Mouse (Mus musculus) MEL (cell line): ENCODE results near the gene Rpl29. TPM values are rescaled to one million over a fixed set of nuclear protein-coding genes. Genes with fewer than 3 reads are reported as not detected.

ENCODE experiments used
- DNase-seq: peaks from one replicate; pipeline ENCODE4 v3.0.0; 2011; ENCODE audit warnings: low read depth, low spot score
- H3K27ac ChIP-seq: 2 replicates; pipeline ENCODE4 v1.5.1; 2012; ENCODE audit warnings: low read depth, mild to moderate bottlenecking, control low read depth, low read length, moderate library complexity; ENCODE audit not compliant: control insufficient read depth
- H3K27me3 ChIP-seq, 2 experiments: fragments of 150-350 bp in 1 of 2; sonication (generic) in 1 of 2; 2 replicates each; pipeline ENCODE4 v1.6.1; 2012; ENCODE audit warnings: low read length in 2 of 2, mild to moderate bottlenecking in 2 of 2, improper control_type of control experiment in 1 of 2, moderate library complexity in 1 of 2; ENCODE audit not compliant: insufficient read depth in 2 of 2, control insufficient read depth in 1 of 2
- H3K36me3 ChIP-seq, 2 experiments: 2 replicates each; pipeline ENCODE4 v1.6.1; 2012 to 2014; ENCODE audit warnings: low read length in 2 of 2, improper control_type of control experiment in 1 of 2, inconsistent platforms in 1 of 2, mild to moderate bottlenecking in 1 of 2; ENCODE audit not compliant: insufficient read depth in 2 of 2, control insufficient read depth in 1 of 2
- H3K4me1 ChIP-seq, 2 experiments: fragments of 150-350 bp in 1 of 2; sonication (generic) in 1 of 2; 2 replicates each; pipeline ENCODE4 v1.6.1; 2012; ENCODE audit warnings: low read length in 2 of 2, improper control_type of control experiment in 1 of 2, mild to moderate bottlenecking in 1 of 2; ENCODE audit not compliant: insufficient read depth in 2 of 2, control insufficient read depth in 1 of 2
- H3K4me3 ChIP-seq, 2 experiments: fragments of 150-350 bp in 1 of 2; sonication (generic) in 1 of 2; 2 replicates each; pipeline ENCODE4 v1.5.1; 2012; ENCODE audit warnings: low read depth in 2 of 2, low read length in 2 of 2, mild to moderate bottlenecking in 2 of 2, moderate library complexity in 2 of 2, control low read depth in 1 of 2, improper control_type of control experiment in 1 of 2; ENCODE audit not compliant: control insufficient read depth in 1 of 2, insufficient read depth in 1 of 2
- H3K79me2 ChIP-seq: 2 replicates; pipeline ENCODE4 v1.6.1; 2012; ENCODE audit warnings: mild to moderate bottlenecking, low read length, moderate library complexity; ENCODE audit not compliant: control insufficient read depth, poor library complexity, insufficient read depth
- H3K9ac ChIP-seq: 2 replicates; pipeline ENCODE4 v1.6.1; 2012; ENCODE audit warnings: low read depth, mild to moderate bottlenecking, control low read depth, low read length, moderate library complexity; ENCODE audit not compliant: control insufficient read depth, poor library complexity, severe bottlenecking
- H3K9me3 ChIP-seq: fragments of 150-350 bp; sonication (generic); replicated peaks from 2 replicates; pipeline ENCODE4 v1.6.1; 2012; ENCODE audit warnings: mild to moderate bottlenecking, low read length, improper control_type of control experiment, moderate library complexity; ENCODE audit not compliant: insufficient read depth
- CHD1 ChIP-seq: IDR thresholded peaks from 2 replicates; pipeline ENCODE4 v1.6.1; 2012; ENCODE audit warnings: low read depth, mild to moderate bottlenecking, inconsistent platforms, low read length, improper control_type of control experiment
- CTCF ChIP-seq, 3 experiments: IDR thresholded peaks in 2 of 3; conservative IDR thresholded peaks in 1 of 3; 2 replicates each; pipeline ENCODE4 v1.5.1; 2011 to 2012; ENCODE audit warnings: low read length in 3 of 3, low read depth in 2 of 3, mild to moderate bottlenecking in 2 of 3, improper control_type of control experiment in 1 of 3, inconsistent platforms in 1 of 3, mixed read lengths in 1 of 3, moderate library complexity in 1 of 3; ENCODE audit not compliant: control insufficient read depth in 1 of 3, insufficient read depth in 1 of 3, poor library complexity in 1 of 3, severe bottlenecking in 1 of 3
- ELF1 ChIP-seq: IDR thresholded peaks from 2 replicates; pipeline ENCODE4 v1.6.1; 2014; ENCODE audit warnings: low read depth, mild to moderate bottlenecking, inconsistent platforms, low read length, improper control_type of control experiment, moderate library complexity
- EP300 ChIP-seq, 2 experiments: IDR thresholded peaks; 2 replicates each; pipeline ENCODE4 v1.6.1; 2011; ENCODE audit warnings: improper control_type of control experiment in 2 of 2, low read length in 2 of 2, low read depth in 1 of 2, mild to moderate bottlenecking in 1 of 2
- GABPA ChIP-seq: IDR thresholded peaks from 2 replicates; pipeline ENCODE4 v1.6.1; 2012; ENCODE audit warnings: low read depth, mild to moderate bottlenecking, inconsistent platforms, low read length, improper control_type of control experiment, moderate library complexity
- HCFC1 ChIP-seq: IDR thresholded peaks from 2 replicates; pipeline ENCODE4 v1.6.1; 2012; ENCODE audit warnings: low read depth, mild to moderate bottlenecking, inconsistent platforms, low read length, improper control_type of control experiment, moderate library complexity
- JUND ChIP-seq: IDR thresholded peaks from 2 replicates; pipeline ENCODE4 v1.6.1; 2011; ENCODE audit warnings: low read depth, mild to moderate bottlenecking, improper control_type of control experiment, low read length
- KAT2A ChIP-seq: conservative IDR thresholded peaks from 2 replicates; pipeline ENCODE4 v1.6.1; 2012; ENCODE audit warnings: low read depth, low read length, improper control_type of control experiment, inconsistent platforms
- MAFK ChIP-seq: IDR thresholded peaks from 2 replicates; pipeline ENCODE4 v1.6.1; 2011; ENCODE audit warnings: low read depth, mild to moderate bottlenecking, low read length, improper control_type of control experiment, borderline replicate concordance
- MAX ChIP-seq: IDR thresholded peaks from 2 replicates; pipeline ENCODE4 v1.6.1; 2011; ENCODE audit warnings: low read length, improper control_type of control experiment
- MAZ ChIP-seq: IDR thresholded peaks from 2 replicates; pipeline ENCODE4 v1.6.1; 2012; ENCODE audit warnings: low read depth, mild to moderate bottlenecking, inconsistent platforms, low read length, improper control_type of control experiment
- MXI1 ChIP-seq: IDR thresholded peaks from 2 replicates; pipeline ENCODE4 v1.6.1; 2011; ENCODE audit warnings: mild to moderate bottlenecking, low read depth, low read length, improper control_type of control experiment
- MYC ChIP-seq: IDR thresholded peaks from 2 replicates; pipeline ENCODE4 v1.6.1; 2011; ENCODE audit warnings: low read depth, mild to moderate bottlenecking, low read length, improper control_type of control experiment, moderate library complexity
- NELFE ChIP-seq: IDR thresholded peaks from 2 replicates; pipeline ENCODE4 v1.6.1; 2011; ENCODE audit warnings: low read depth, low read length, improper control_type of control experiment
- POLR2A ChIP-seq, 2 experiments: IDR thresholded peaks; 2 replicates each; pipeline ENCODE4 v1.6.1; 2011 to 2012; ENCODE audit warnings: low read length in 2 of 2, mild to moderate bottlenecking in 2 of 2, control low read depth in 1 of 2, improper control_type of control experiment in 1 of 2, low read depth in 1 of 2, moderate library complexity in 1 of 2; ENCODE audit not compliant: control insufficient read depth in 1 of 2, insufficient read depth in 1 of 2, poor library complexity in 1 of 2
- POLR2AphosphoS2 ChIP-seq: IDR thresholded peaks from 2 replicates; pipeline ENCODE4 v1.6.1; 2011; ENCODE audit warnings: low read length, improper control_type of control experiment
- RAD21 ChIP-seq: IDR thresholded peaks from 2 replicates; pipeline ENCODE4 v1.6.1; 2011; ENCODE audit warnings: mild to moderate bottlenecking, low read depth, low read length, improper control_type of control experiment
- SIN3A ChIP-seq: IDR thresholded peaks from 2 replicates; pipeline ENCODE4 v1.6.1; 2012; ENCODE audit warnings: low read length, improper control_type of control experiment, inconsistent platforms
- SMC3 ChIP-seq: IDR thresholded peaks from 2 replicates; pipeline ENCODE4 v1.6.1; 2011; ENCODE audit warnings: low read depth, low read length, improper control_type of control experiment
- TAL1 ChIP-seq: IDR thresholded peaks from 2 replicates; pipeline ENCODE4 v1.6.1; 2012; ENCODE audit warnings: mild to moderate bottlenecking, inconsistent platforms, low read length, moderate library complexity, mixed read lengths
- TBP ChIP-seq: IDR thresholded peaks from 2 replicates; pipeline ENCODE4 v1.8.0; 2011; ENCODE audit warnings: low read depth, low read length, improper control_type of control experiment
- TCF12 ChIP-seq: IDR thresholded peaks from 2 replicates; pipeline ENCODE4 v1.6.1; 2014; ENCODE audit warnings: low read depth, mild to moderate bottlenecking, inconsistent platforms, low read length, improper control_type of control experiment, moderate library complexity
- UBTF ChIP-seq: IDR thresholded peaks from 2 replicates; pipeline ENCODE4 v1.6.1; 2012; ENCODE audit warnings: low read depth, mild to moderate bottlenecking, inconsistent platforms, low read length, improper control_type of control experiment, moderate library complexity, borderline replicate concordance; ENCODE audit not compliant: insufficient read depth
- USF1 ChIP-seq: IDR thresholded peaks from 2 replicates; pipeline ENCODE4 v1.6.1; 2014; ENCODE audit warnings: low read depth, mild to moderate bottlenecking, inconsistent platforms, low read length, improper control_type of control experiment, moderate library complexity
- USF2 ChIP-seq, 2 experiments: IDR thresholded peaks; 2 replicates each; pipeline ENCODE4 v1.6.1; 2011 to 2012; ENCODE audit warnings: improper control_type of control experiment in 2 of 2, low read length in 2 of 2, borderline replicate concordance in 1 of 2, inconsistent platforms in 1 of 2, low read depth in 1 of 2, mild to moderate bottlenecking in 1 of 2; ENCODE audit not compliant: insufficient read depth in 1 of 2
- ZC3H11A ChIP-seq: IDR thresholded peaks from 2 replicates; pipeline ENCODE4 v1.6.1; 2012; ENCODE audit warnings: low read depth, mild to moderate bottlenecking, inconsistent platforms, low read length, improper control_type of control experiment
- ZKSCAN1 ChIP-seq: IDR thresholded peaks from 2 replicates; pipeline ENCODE4 v1.6.1; 2012; ENCODE audit warnings: low read depth, mild to moderate bottlenecking, inconsistent platforms, low read length, improper control_type of control experiment, moderate library complexity
- ZMIZ1 ChIP-seq: IDR thresholded peaks from 2 replicates; pipeline ENCODE4 v1.6.1; 2012; ENCODE audit warnings: low read depth, mild to moderate bottlenecking, inconsistent platforms, low read length, improper control_type of control experiment, moderate library complexity
- ZNF384 ChIP-seq: IDR thresholded peaks from 2 replicates; pipeline ENCODE4 v1.6.1; 2012; ENCODE audit warnings: low read depth, mild to moderate bottlenecking, inconsistent platforms, low read length, improper control_type of control experiment
- polyA plus RNA-seq, 2 experiments: library from polyadenylated mRNA; stranded (reverse) in 1 of 2; unstranded in 1 of 2; fragments of >175 nt in 1 of 2; fragments of >200 nt in 1 of 2; gene quantifications; 2 replicates each; pipeline versions ENCODE4 v1.2.1 to v1.2.4; 2012; ENCODE audit warnings: low replicate concordance in 2 of 2, low read depth in 1 of 2; ENCODE audit not compliant: insufficient read length in 2 of 2, insufficient read depth in 1 of 2, missing spikeins in 1 of 2
- total RNA-seq: library from RNA; depleted of rRNA; stranded (reverse); fragments of 300-350 nt; gene quantifications from 2 replicates; pipeline ENCODE4 v1.2.3, GENCODE M21; 2012

Gene Rpl29
- total and polyA plus RNA-seq, 3 experiments = 60.8 to 761 TPM; not detected in 1

- H3K27ac ChIP-seq = no peak overlapping the region
- H3K4me1 ChIP-seq = peaks cover 0 to 11% of the 10 kb centered on the region in 2 experiments; a peak in 2 of 4 replicates
- peaks cover 0 to 4% of the 10 kb centered on the region in 2 experiments; a peak in 2 of 4 replicates for H3K36me3 ChIP-seq
- peak; percentile 88 for DNase-seq
- peaks cover 3% of the 10 kb centered on the region; the same call in 1 of the 2 replicates for H3K79me2 ChIP-seq
- H3K9me3 ChIP-seq = no peaks in the 10 kb centered on the region
- H3K27me3 ChIP-seq = no peaks in the 10 kb centered on the region
- peak overlapping the region; percentile 78 for H3K9ac ChIP-seq
- peak overlapping the region; percentile 70 to 96 for H3K4me3 ChIP-seq
- TF ChIP-seq CHD1 (no peak), USF2 (IDR thresholded peaks at IDR 0.05; ENCODE audit: borderline replicate concordance in 1 of 2, insufficient read depth in 1 of 2, low read depth in 1 of 2, low read length in 2 of 2) (no peak), RAD21 (no peak; the same call in 1 of the 2 replicates), POLR2AphosphoS2 (no peak), HCFC1 (no peak), POLR2A (IDR thresholded peaks at IDR 0.05; ENCODE audit: control insufficient read depth in 1 of 2, insufficient read depth in 1 of 2, low read depth in 1 of 2, low read length in 2 of 2, poor library complexity in 1 of 2) (peak in 1 of 2 experiments; percentile 56; a peak in 1 of 4 replicates), SIN3A (peak; percentile 79), KAT2A (no peak), CTCF (IDR thresholded peaks at IDR 0.05 in 2 of 3, conservative IDR thresholded peaks at IDR 0.05 in 1 of 3; ENCODE audit: control insufficient read depth in 1 of 3, insufficient read depth in 1 of 3, low read depth in 2 of 3, low read length in 3 of 3, poor library complexity in 1 of 3, severe bottlenecking in 1 of 3) (peak; percentile 62 to 74 (median 69)), ZMIZ1 (no peak), TCF12 (no peak), NELFE (peak; percentile 41), ZC3H11A (no peak), TBP (peak; percentile 40; the same call in 1 of the 2 replicates), SMC3 (peak; percentile 32; the same call in 1 of the 2 replicates), TAL1 (no peak), MAZ (peak; percentile 65; the same call in 1 of the 2 replicates), MYC (peak; percentile 51; the same call in 1 of the 2 replicates), ZKSCAN1 (0 out of 2 replicates have a peak, but pooled peaks have one; percentile 14), USF1 (no peak), EP300 (IDR thresholded peaks at IDR 0.05; ENCODE audit: low read depth in 1 of 2, low read length in 2 of 2) (no peak), JUND (no peak), GABPA (no peak), ZNF384 (no peak), UBTF (no peak), MXI1 (peak; percentile 76), ELF1 (peak; percentile 41; the same call in 1 of the 2 replicates), MAFK (no peak), MAX (peak; percentile 63)
Observed at GRCm38 (mm10) chr9:106448498-106449031, 19.3 kb downstream of the Rpl29 start.
